Mouse (Mus musculus) liver, embryonic 14.5 days (tissue): ENCODE results near the gene Rph3al. TPM values are rescaled to one million over a fixed set of nuclear protein-coding genes. Genes with fewer than 3 reads are reported as not detected.

Experiments
- ATAC-seq: fragments of 200-750 bp; cut with Nextera tagmentation; 2 replicates; pipeline ENCODE4 v1.8.0; 2017; ENCODE audit warnings: moderate number of reproducible peaks, mild to moderate bottlenecking, moderate library complexity; ENCODE audit not compliant: insufficient read depth
- DNase-seq, 3 experiments: peaks; one replicate each; pipeline ENCODE4 v3.0.0-alpha.2; 2012 to 2013; ENCODE audit warnings: low read depth in 3 of 3, low spot score in 3 of 3
- H3K27ac ChIP-seq: fragments of 300-500 bp; sonication (generic); 2 replicates; pipeline ENCODE4 v1.5.1; 2014; ENCODE audit warnings: moderate library complexity, mild to moderate bottlenecking, control low read depth, inconsistent platforms
- H3K27me3 ChIP-seq: fragments of 300-500 bp; sonication (generic); 2 replicates; pipeline ENCODE4 v1.6.1; 2014; ENCODE audit warnings: mild to moderate bottlenecking, low read length, moderate library complexity; ENCODE audit not compliant: control insufficient read depth, insufficient read depth
- H3K36me3 ChIP-seq: fragments of 300-500 bp; sonication (generic); replicated peaks from 2 replicates; pipeline ENCODE4 v1.6.1; 2014; ENCODE audit warnings: low read depth; ENCODE audit not compliant: control insufficient read depth, insufficient read depth
- H3K4me1 ChIP-seq, 2 experiments: fragments of 200-500 bp in 1 of 2; fragments of 300-500 bp in 1 of 2; sonication (generic) in 1 of 2; replicated peaks; 2 replicates each; pipeline ENCODE4 v1.6.1; 2012 to 2014; ENCODE audit warnings: antibody characterized with exemption in 1 of 2, inconsistent platforms in 1 of 2, low read length in 1 of 2; ENCODE audit not compliant: control insufficient read depth in 2 of 2, insufficient read depth in 2 of 2
- H3K4me2 ChIP-seq: fragments of 300-500 bp; sonication (generic); 2 replicates; pipeline ENCODE4 v1.6.1; 2014; ENCODE audit warnings: low read depth, mild to moderate bottlenecking, control low read depth, moderate library complexity
- H3K4me3 ChIP-seq, 2 experiments: fragments of 200-500 bp in 1 of 2; fragments of 300-500 bp in 1 of 2; sonication (generic) in 1 of 2; 2 replicates each; pipeline ENCODE4 v1.5.1; 2012 to 2014; ENCODE audit warnings: low read depth in 2 of 2, low read length in 2 of 2, mild to moderate bottlenecking in 2 of 2, control low read depth in 1 of 2, inconsistent platforms in 1 of 2, moderate library complexity in 1 of 2; ENCODE audit not compliant: insufficient read depth in 1 of 2
- H3K9ac ChIP-seq: fragments of 300-500 bp; sonication (generic); replicated peaks from 2 replicates; pipeline ENCODE4 v1.6.1; 2014; ENCODE audit warnings: mild to moderate bottlenecking, control low read depth, moderate library complexity
- H3K9me3 ChIP-seq: fragments of 300-500 bp; sonication (generic); 2 replicates; pipeline ENCODE4 v1.6.1; 2016; ENCODE audit warnings: low read length, mixed read lengths; ENCODE audit not compliant: control insufficient read depth
- CTCF ChIP-seq: IDR thresholded peaks from 2 replicates; pipeline ENCODE4 v1.5.1; 2016; ENCODE audit warnings: antibody characterized with exemption, low read depth, control low read depth
- EP300 ChIP-seq: IDR thresholded peaks from 2 replicates; pipeline ENCODE4 v1.6.1; 2016; ENCODE audit warnings: antibody characterized with exemption, low read depth
- WGBS: fragments of 180-500 bp; shearing (Covaris S2); extraction: QIAGEN DNeasy Blood & Tissue Kit; methylation state at CpG from one replicate; pipeline ENCODE4 v1.1.7; 2014; ENCODE audit not compliant: insufficient replicate concordance; 5-methylcytosine and 5-hydroxymethylcytosine counted together
- polyA plus RNA-seq, 2 experiments: library from polyadenylated mRNA; depleted of rRNA in 1 of 2; stranded (reverse) in 1 of 2; unstranded in 1 of 2; fragments of >200 nt; fragmentation: Nextera tagmentation in 1 of 2; extraction: Ambion mirVana in 1 of 2; gene quantifications; 2 replicates each; pipeline versions ENCODE4 v1.2.1 to v1.2.3; 2012 to 2014

Rph3al gene
- polyA plus RNA-seq, 2 experiments = 0.25 to 0.29 TPM

DNA sequence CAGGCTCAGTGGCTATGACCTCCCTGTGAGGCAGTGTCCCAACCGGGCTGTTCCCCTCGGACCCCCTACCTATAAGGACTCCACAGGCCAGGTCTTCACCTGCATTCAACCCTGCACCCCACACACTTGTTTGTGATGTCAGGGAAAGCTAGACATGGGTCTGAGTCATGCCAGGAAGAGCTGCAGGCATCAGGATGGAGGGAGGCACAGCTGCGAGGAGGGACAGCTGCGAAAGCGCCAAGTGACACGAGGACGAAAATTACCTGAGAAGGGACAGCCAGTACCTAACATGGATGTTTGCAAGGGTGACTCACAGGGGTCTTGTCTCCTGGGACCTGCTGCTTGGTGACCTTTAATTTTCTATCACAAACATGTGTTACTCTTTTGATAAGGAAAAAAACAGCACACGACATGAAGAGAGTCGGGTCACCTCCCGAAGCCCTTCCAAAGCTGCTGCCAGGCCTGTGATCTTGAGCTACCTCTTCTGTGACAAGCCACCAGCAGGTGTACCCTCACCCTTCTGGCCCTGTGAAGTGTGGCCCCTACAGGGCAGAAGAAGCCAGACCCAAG, 85.1 kb downstream of the Rph3al start:
- no peak overlapping the region for H3K9ac ChIP-seq
- no peaks in the 10 kb centered on the region for H3K36me3 ChIP-seq
- ATAC-seq (no peak), DNase-seq (no peak)
- no peaks in the 10 kb centered on the region for H3K27me3 ChIP-seq
- H3K4me1 ChIP-seq = no peaks in the 10 kb centered on the region
- no peak for TF ChIP-seq EP300
- no peak for TF ChIP-seq CTCF
- H3K4me3 ChIP-seq = no peak overlapping the region
- H3K9me3 ChIP-seq = no peaks in the 10 kb centered on the region
- H3K27ac ChIP-seq = no peak overlapping the region
- no peak overlapping the region for H3K4me2 ChIP-seq
- 73% methylated on average over 10 of the region's 10 CpGs for WGBS

DNA sequence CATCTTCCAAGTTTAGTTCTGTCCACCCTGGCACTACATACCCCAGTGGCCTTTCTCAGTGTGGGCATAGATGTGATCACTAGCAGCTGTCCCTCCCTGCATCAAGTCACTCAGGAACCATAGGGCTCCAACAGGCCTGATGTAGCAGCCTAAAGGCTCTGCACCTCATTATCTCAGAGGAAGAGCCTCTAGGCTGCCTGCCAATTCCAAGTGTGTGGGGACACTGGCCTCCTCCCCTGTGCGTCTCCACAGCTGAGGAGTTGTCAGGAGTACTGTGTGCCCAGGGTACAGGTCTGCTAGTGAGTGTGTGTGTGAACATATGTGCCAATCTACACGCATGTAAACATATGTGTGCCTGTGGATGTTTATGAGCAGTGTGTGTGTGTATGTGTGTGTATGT, 85.7 kb downstream of the Rph3al start:
- DNase-seq = no peak
- Histone ChIP-seq H3K4me3 (no peak overlapping the region), H3K36me3 (no peaks in the 10 kb centered on the region), H3K9ac (no peak overlapping the region), H3K4me2 (no peak overlapping the region), H3K27me3 (no peaks in the 10 kb centered on the region), H3K27ac (no peak overlapping the region), H3K4me1 (no peaks in the 10 kb centered on the region), H3K9me3 (no peaks in the 10 kb centered on the region)
- ATAC-seq = no peak
- 51% methylated on average over 2 of the region's 2 CpGs for WGBS
- TF ChIP-seq EP300 = no peak
- no peak for TF ChIP-seq CTCF

DNA sequence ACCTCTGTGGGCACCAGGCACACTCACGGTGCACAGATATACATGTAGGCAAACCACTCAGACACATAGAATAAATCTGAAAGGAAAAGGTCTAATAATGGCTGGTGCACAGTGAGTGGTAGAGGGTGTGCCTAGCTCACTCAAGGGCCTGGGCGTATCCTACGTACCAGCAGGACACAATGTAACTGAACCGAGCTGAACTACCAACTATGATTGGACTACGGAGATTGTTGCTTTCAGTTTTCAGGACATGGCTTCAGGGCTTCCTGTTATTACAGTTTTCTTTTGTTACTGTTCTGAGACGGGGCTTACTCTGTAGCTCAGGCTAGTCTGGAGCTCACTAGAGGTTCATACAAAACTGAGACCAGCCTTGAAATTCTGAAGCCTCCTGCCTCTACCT, 88.7 kb downstream of the Rph3al start:
- Histone ChIP-seq H3K9me3 (no peaks in the 10 kb centered on the region), H3K27ac (no peak overlapping the region), H3K9ac (no peak overlapping the region), H3K27me3 (no peaks in the 10 kb centered on the region), H3K36me3 (no peaks in the 10 kb centered on the region), H3K4me2 (no peak overlapping the region), H3K4me3 (no peak overlapping the region), H3K4me1 (0 out of 4 replicates have a peak, but pooled peaks cover 0 to 3% of the 10 kb centered on the region in 2 experiments)
- 67% methylated on average over 6 of the region's 6 CpGs for WGBS
- DNase-seq = no peak
- TF ChIP-seq CTCF = no peak
- no peak for ATAC-seq

DNA sequence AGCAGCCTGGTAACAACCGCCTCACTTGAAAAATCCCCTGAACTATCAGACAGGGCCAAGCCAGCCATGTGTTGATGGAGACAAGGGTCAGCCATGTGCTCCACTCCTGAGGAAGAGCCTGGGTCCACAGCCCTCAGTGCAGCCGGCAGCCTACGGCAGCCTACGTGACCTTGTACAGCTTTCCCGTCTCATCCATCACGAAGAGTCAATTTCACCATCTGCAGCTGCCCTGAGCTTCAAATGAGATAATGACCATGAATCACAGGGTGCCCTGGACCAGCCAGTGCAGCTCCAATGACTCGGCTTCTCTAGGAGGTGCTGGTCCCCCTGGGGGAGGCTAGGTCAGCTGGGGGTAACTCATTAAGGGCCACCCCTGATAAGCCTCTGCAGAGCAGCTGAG, 91.6 kb downstream of the Rph3al start:
- 69% methylated on average over 7 of the region's 7 CpGs for WGBS
- Histone ChIP-seq H3K36me3 (no peaks in the 10 kb centered on the region), H3K9ac (no peak overlapping the region), H3K27me3 (no peaks in the 10 kb centered on the region), H3K4me3 (no peak overlapping the region), H3K4me1 (0 out of 4 replicates have a peak, but pooled peaks cover 0 to 3% of the 10 kb centered on the region in 2 experiments), H3K27ac (no peak overlapping the region), H3K9me3 (no peaks in the 10 kb centered on the region), H3K4me2 (no peak overlapping the region)
- no peak for DNase-seq
- TF ChIP-seq CTCF (no peak), EP300 (no peak)
- no peak for ATAC-seq

DNA sequence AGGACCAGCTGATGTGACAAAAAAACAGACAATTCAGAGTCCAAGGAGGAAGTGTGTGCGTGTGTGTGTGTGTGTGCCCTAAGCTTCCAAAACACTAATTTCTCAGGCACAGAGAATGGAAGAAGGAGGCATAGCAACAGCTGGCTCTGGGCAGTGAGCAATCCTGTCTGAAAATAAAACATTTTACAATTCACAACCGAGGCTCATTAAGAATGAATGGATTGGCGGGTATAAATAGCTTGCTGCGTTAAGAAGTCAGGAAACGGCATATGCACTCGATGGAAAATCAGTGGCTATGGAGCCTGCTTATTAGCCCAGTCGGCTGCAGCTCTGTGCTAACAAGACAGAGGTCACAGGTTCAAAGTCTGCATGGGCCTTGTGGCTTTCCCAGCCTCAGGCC, 92.6 kb downstream of the Rph3al start:
- ATAC-seq (no peak), DNase-seq (no peak)
- Histone ChIP-seq H3K4me3 (no peak overlapping the region), H3K27me3 (no peaks in the 10 kb centered on the region), H3K9ac (no peak overlapping the region), H3K4me1 (0 out of 4 replicates have a peak, but pooled peaks cover 0 to 3% of the 10 kb centered on the region in 2 experiments), H3K36me3 (no peaks in the 10 kb centered on the region), H3K27ac (no peak overlapping the region), H3K4me2 (no peak overlapping the region), H3K9me3 (no peaks in the 10 kb centered on the region)
- WGBS = 55% methylated on average over 7 of the region's 7 CpGs
- no peak for TF ChIP-seq CTCF
- TF ChIP-seq EP300 = no peak
